Mouse (Mus musculus): Measurements from ENCODE around the gene Abhd17a. TPM values are rescaled to one million over a fixed set of nuclear protein-coding genes. Genes with fewer than 3 reads are reported as not detected.
"Not testable (repeated sequence)": the region's sequence is repeated elsewhere in the genome, so short reads cannot be mapped to it uniquely, and the experiment has no call there.

Abhd17a gene
- polyA plus RNA-seq, 1 experiment from 2014 or later = 96.2 TPM

DNA sequence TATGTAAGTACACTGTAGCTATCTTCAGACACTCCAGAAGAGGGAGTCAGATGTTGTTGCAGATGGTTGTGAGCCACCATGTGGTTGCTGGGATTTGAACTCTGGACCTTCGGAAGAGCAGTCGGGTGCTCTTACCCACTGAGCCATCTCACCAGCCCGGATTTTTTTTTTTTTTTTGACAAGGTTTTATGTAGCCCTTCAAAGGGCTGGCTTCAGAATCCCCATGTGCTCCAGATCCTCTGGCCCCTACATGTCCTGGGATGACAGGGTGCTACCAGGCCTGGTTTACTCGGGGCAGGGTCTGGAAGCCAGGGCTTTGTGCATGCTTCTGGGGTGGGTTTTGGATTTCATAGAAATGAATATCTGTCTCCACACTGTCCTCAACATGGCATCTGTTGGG is 15.6 kb upstream of the Abhd17a start, which contains the start of gene Gm49322:
Gm49322 (plus strand) TSS at position 301 of the 400 bp plus-strand sequence.
- H3K4me3 ChIP-seq; ATAC-seq (ENCODE audit: low FRiP score); H3K27me3 ChIP-seq; H3K9ac ChIP-seq; H3K4me2 ChIP-seq; H3K9me3 ChIP-seq; H3K27ac ChIP-seq: not testable (repeated sequence)
- WGBS = 94% methylated on average over 4 of the region's 4 CpGs
- Histone ChIP-seq H3K36me3 (peaks cover 47% of the 10 kb centered on the region), H3K4me1 (replicated peaks) (peaks cover 20% of the 10 kb centered on the region)

DNA sequence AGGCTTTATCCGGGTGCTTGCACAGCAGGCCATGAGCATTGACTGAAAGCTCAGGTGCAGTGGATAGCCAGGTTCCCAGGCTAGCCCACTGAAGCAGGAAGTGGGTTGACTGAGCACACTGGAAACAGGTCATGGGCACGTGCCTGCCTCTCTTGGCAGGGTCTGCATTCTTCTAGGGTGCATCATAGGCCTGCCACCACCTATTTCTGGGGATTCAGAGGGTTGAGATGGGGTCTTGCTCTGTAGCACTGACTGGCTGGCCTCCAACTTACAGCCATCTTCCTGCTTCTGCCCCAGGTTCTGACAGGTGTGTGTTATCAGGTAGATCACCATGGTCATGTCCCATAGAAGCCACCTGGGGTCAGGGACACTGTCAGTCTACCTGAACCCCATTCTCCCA is 14.8 kb upstream of the Abhd17a start:
- Histone ChIP-seq H3K27ac (no peak overlapping the region), H3K36me3 (peaks cover 41% of the 10 kb centered on the region), H3K4me2 (no peak overlapping the region), H3K9me3 (no peaks in the 10 kb centered on the region), H3K9ac (no peak overlapping the region), H3K4me1 (replicated peaks) (peaks cover 19% of the 10 kb centered on the region), H3K27me3 (no peaks in the 10 kb centered on the region), H3K4me3 (no peak overlapping the region)
- ATAC-seq (ENCODE audit: low FRiP score) = no peak
- WGBS = 93% methylated on average over 2 of the region's 2 CpGs

- Histone ChIP-seq H3K9me3 (no peaks in the 10 kb centered on the region), H3K36me3 (peaks cover 32% of the 10 kb centered on the region), H3K27ac (peak overlapping the region; percentile 91; the same call in 1 of the 2 replicates), H3K4me1 (replicated peaks) (peaks cover 19% of the 10 kb centered on the region), H3K4me3 (peak overlapping the region; percentile 65), H3K4me2 (peak overlapping the region; percentile 97), H3K27me3 (no peaks in the 10 kb centered on the region), H3K9ac (peak overlapping the region; percentile 87)
- 77% methylated on average over 7 of the region's 7 CpGs for WGBS
- no peak for ATAC-seq (ENCODE audit: low FRiP score)
Measured at GRCm38 (mm10) chr10:80604001-80604509, 13.9 kb upstream of the Abhd17a start.

- 39% methylated on average over 7 of the region's 7 CpGs for WGBS
Measured at GRCm38 (mm10) chr10:80603364-80603763, 13.2 kb upstream of the Abhd17a start.

DNA sequence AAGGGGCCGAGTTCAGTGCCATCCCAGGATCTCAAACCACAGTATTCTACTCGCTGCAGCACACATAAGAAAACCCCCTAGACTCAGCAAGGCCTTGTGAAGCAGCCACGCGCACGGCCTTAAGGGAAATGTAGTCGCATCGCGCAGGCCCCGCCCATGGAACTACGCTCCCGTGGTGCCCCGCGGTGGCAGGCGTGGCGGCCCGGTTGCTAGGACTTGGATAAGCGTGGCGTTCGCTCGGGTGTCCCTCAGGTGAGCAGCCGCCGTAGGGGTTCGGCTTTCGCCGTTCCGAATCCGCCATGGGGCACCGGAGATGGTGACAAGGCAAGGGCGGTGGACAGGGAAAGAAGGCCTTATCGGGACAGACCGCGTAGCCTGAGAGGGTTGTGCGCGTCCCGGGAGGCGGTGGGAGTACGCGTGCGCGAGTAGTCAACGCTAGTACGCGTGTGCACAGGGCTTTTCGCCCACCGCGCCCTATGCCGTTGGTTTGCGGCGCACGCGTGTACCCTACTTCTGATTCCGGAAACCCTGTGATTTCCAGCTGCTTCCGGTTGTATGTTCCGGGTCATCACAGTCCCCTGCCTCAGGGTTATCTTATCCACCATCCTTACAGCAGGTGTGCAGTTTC is 12.7 kb upstream of the Abhd17a start, which contains the start of the genes Scamp4 and Adat3:
Scamp4 (plus strand) TSS at position 175 of the 628 bp plus-strand sequence.
Adat3 (plus strand) TSS at position 183 of the 628 bp plus-strand sequence.
- peak within 1 kb of the TSS; percentile 65 for H3K4me3 ChIP-seq
- WGBS = under 1% methylated on average over 54 of the region's 54 CpGs
- H3K9me3 ChIP-seq = no peaks in the 10 kb centered on the region
- peaks cover 20% of the 10 kb centered on the region for H3K36me3 ChIP-seq
- peaks cover 19% of the 10 kb centered on the region for H3K4me1 ChIP-seq (replicated peaks)
- ATAC-seq (ENCODE audit: low FRiP score) = peak; percentile 96
- H3K9ac ChIP-seq = peak within 1 kb of the TSS; percentile 87
- H3K4me2 ChIP-seq = peak within 1 kb of the TSS; percentile 97
- H3K27ac ChIP-seq = peak within 1 kb of the TSS; percentile 91
- H3K27me3 ChIP-seq = 0 out of 2 replicates have a peak, but pooled peaks cover 4% of the 10 kb centered on the region

More at GRCm38 (mm10) chr10:80603364-80603763, 13.2 kb upstream of the Abhd17a start:
- peak overlapping the region; percentile 87 for H3K9ac ChIP-seq
- no peak for ATAC-seq (ENCODE audit: low FRiP score)
- H3K36me3 ChIP-seq = peaks cover 25% of the 10 kb centered on the region
- H3K27ac ChIP-seq = peak overlapping the region; percentile 91
- peak overlapping the region; percentile 97 for H3K4me2 ChIP-seq
- no peaks in the 10 kb centered on the region for H3K27me3 ChIP-seq
- H3K4me3 ChIP-seq = peak overlapping the region; percentile 65
- no peaks in the 10 kb centered on the region for H3K9me3 ChIP-seq
- peaks cover 19% of the 10 kb centered on the region for H3K4me1 ChIP-seq (replicated peaks)

DNA sequence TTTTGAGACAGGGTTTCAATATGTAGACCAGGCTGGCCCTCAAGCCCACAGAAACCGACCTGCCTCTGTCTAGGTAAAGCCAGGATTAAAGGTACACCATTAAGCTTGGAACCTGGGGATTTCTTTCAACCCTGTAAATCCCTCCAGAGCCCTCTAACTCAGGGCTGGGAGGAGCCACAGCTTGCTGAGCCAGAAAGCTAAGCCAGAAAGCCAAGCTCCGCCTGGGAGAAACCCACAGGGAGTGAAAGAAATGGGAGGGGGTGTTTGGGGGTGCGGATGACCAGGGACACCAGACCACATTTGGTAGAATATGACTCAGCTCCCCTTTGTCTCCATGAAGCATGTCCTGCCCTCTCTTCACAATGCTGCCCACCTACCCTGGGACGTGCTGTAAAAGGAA is 6.2 kb upstream of the Abhd17a start:
- H3K27me3 ChIP-seq = peaks cover 20% of the 10 kb centered on the region
- no peak for ATAC-seq (ENCODE audit: low FRiP score)
- no peak overlapping the region for H3K4me2 ChIP-seq
- no peak overlapping the region for H3K27ac ChIP-seq
- H3K36me3 ChIP-seq = no peaks in the 10 kb centered on the region
- H3K4me1 ChIP-seq (replicated peaks) = no peaks in the 10 kb centered on the region
- H3K9ac ChIP-seq = no peak overlapping the region
- WGBS = 51% methylated on average over 4 of the region's 4 CpGs
- H3K4me3 ChIP-seq = no peak overlapping the region
- no peaks in the 10 kb centered on the region for H3K9me3 ChIP-seq

GRCm38 (mm10) chr10:80589127-80589878 is 838 bp downstream of the Abhd17a start:
- Histone ChIP-seq H3K9ac (peak overlapping the region; percentile 97), H3K4me2 (peak overlapping the region; percentile 90), H3K27ac (peak overlapping the region; percentile 79; the same call in 1 of the 2 replicates), H3K4me1 (replicated peaks) (peaks cover 33% of the 10 kb centered on the region), H3K9me3 (no peaks in the 10 kb centered on the region), H3K27me3 (no peaks in the 10 kb centered on the region), H3K4me3 (peak overlapping the region; percentile 88), H3K36me3 (peaks cover 24% of the 10 kb centered on the region)
- ATAC-seq (ENCODE audit: low FRiP score) = 0 out of 2 replicates have a peak, but pooled peaks have one; percentile 1
- 21% methylated on average over 12 of the region's 12 CpGs for WGBS

GRCm38 (mm10) chr10:80587305-80587657 is 2.9 kb downstream of the Abhd17a start:
- Histone ChIP-seq H3K4me3 (no peak overlapping the region), H3K4me2 (no peak overlapping the region), H3K27ac (peak overlapping the region; percentile 62), H3K9me3 (no peaks in the 10 kb centered on the region), H3K27me3 (no peaks in the 10 kb centered on the region), H3K36me3 (peaks cover 40% of the 10 kb centered on the region), H3K9ac (0 out of 2 replicates have a peak overlapping the region, but pooled peaks have one; percentile 19), H3K4me1 (replicated peaks) (peaks cover 33% of the 10 kb centered on the region)
- 27% methylated on average over 4 of the region's 4 CpGs for WGBS
- no peak for ATAC-seq (ENCODE audit: low FRiP score)

- WGBS = 94% methylated on average over 47 of the region's 51 CpGs
- Histone ChIP-seq H3K4me3 (no peak overlapping the region), H3K4me1 (replicated peaks) (peaks cover 33% of the 10 kb centered on the region), H3K9ac (0 out of 2 replicates have a peak overlapping the region, but pooled peaks have one; percentile 19), H3K27ac (peak overlapping the region; percentile 62), H3K36me3 (peaks cover 44% of the 10 kb centered on the region), H3K4me2 (peak overlapping the region; percentile 10; the same call in 1 of the 2 replicates), H3K9me3 (no peaks in the 10 kb centered on the region), H3K27me3 (no peaks in the 10 kb centered on the region)
- ATAC-seq (ENCODE audit: low FRiP score) = no peak
Measured at GRCm38 (mm10) chr10:80586407-80587304, 3.5 kb downstream of the Abhd17a start.

DNA sequence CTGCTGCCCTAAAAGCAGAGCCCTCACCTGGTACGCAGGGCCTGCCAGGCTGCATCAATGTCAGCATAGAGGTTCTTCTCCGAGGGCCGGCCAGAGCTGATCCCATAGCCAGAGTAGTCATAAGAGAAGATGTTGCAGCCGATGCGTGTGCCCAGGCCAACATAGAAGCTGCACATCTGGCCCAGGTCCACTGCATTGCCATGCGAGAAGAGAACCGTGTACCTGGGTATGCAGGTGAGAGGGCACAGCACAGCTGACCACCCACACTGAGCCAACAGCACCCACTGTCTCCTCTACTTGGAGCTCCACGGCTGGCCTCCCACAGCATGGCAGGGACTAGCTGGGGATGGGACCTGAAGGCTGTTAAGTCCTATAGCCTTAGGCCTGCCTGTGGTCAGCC is 4.6 kb downstream of the Abhd17a start:
- 95% methylated on average over 8 of the region's 8 CpGs for WGBS
- no peak for ATAC-seq (ENCODE audit: low FRiP score)
- Histone ChIP-seq H3K4me1 (replicated peaks) (peaks cover 33% of the 10 kb centered on the region), H3K36me3 (peaks cover 44% of the 10 kb centered on the region), H3K9me3 (no peaks in the 10 kb centered on the region), H3K4me2 (peak overlapping the region; percentile 10; the same call in 1 of the 2 replicates), H3K4me3 (no peak overlapping the region), H3K27me3 (no peaks in the 10 kb centered on the region), H3K9ac (peak overlapping the region; percentile 46; the same call in 1 of the 2 replicates), H3K27ac (no peak overlapping the region)

Data from hindbrain, embryonic 13.5 days (tissue).